Mouse (Mus musculus) liver, postnatal 0 days (tissue): ENCODE measurements at regions not wholly inside any gene's neighbourhood (a gene's known extent, or its start where the extent isn't known, plus 50 kb on each side); places are given as distances from the start of the nearest gene placed in this dataset.

Source experiments
- ATAC-seq: fragments of 200-750 bp; cut with Nextera tagmentation; 2 replicates; pipeline ENCODE4 v1.8.0; 2017; ENCODE audit warnings: mild to moderate bottlenecking, moderate library complexity
- DNase-seq: peaks from one replicate; pipeline ENCODE4 v3.0.0-alpha.2; 2016
- H3K27ac ChIP-seq: fragments of 300-500 bp; sonication (generic); 2 replicates; pipeline ENCODE4 v1.5.1; 2014; ENCODE audit warnings: antibody characterized with exemption, moderate library complexity, mild to moderate bottlenecking, low read depth
- H3K27me3 ChIP-seq: fragments of 300-500 bp; sonication (generic); 2 replicates; pipeline ENCODE4 v1.6.1; 2014; ENCODE audit warnings: low read length, control low read depth, mixed read lengths; ENCODE audit not compliant: insufficient read depth
- H3K36me3 ChIP-seq: fragments of 300-500 bp; sonication (generic); replicated peaks from 2 replicates; pipeline ENCODE4 v1.6.1; 2014; ENCODE audit warnings: mild to moderate bottlenecking, control low read depth, low read length, moderate library complexity, mixed read lengths; ENCODE audit not compliant: insufficient read depth
- H3K4me1 ChIP-seq: fragments of 300-500 bp; sonication (generic); 2 replicates; pipeline ENCODE4 v1.6.1; 2014; ENCODE audit warnings: antibody characterized with exemption, mild to moderate bottlenecking, control low read depth; ENCODE audit not compliant: insufficient read depth
- H3K4me2 ChIP-seq: fragments of 300-500 bp; sonication (generic); 2 replicates; pipeline ENCODE4 v1.6.1; 2014; ENCODE audit warnings: low read depth, mild to moderate bottlenecking, low read length, moderate library complexity, mixed read lengths
- H3K4me3 ChIP-seq: fragments of 300-500 bp; sonication (generic); 2 replicates; pipeline ENCODE4 v1.5.1; 2014; ENCODE audit warnings: low read depth, low read length
- H3K9ac ChIP-seq: fragments of 300-500 bp; sonication (generic); replicated peaks from 2 replicates; pipeline ENCODE4 v1.6.1; 2014; ENCODE audit warnings: mild to moderate bottlenecking, moderate library complexity
- H3K9me3 ChIP-seq: fragments of 300-500 bp; sonication (generic); 2 replicates; pipeline ENCODE4 v1.6.1; 2016; ENCODE audit warnings: mild to moderate bottlenecking, control low read depth, low read length, mixed read lengths
- CTCF ChIP-seq: sonication (generic); IDR thresholded peaks from 2 replicates; pipeline ENCODE4 v1.5.1; 2016; ENCODE audit warnings: antibody characterized with exemption, low read depth
- EP300 ChIP-seq: IDR thresholded peaks from 2 replicates; pipeline ENCODE4 v1.6.1; 2016; ENCODE audit warnings: antibody characterized with exemption, low read depth, mild to moderate bottlenecking
- WGBS: fragments of 180-500 bp; shearing (Covaris S2); extraction: QIAGEN DNeasy Blood & Tissue Kit; methylation state at CpG from one replicate; pipeline ENCODE4 v1.1.7; 2014; ENCODE audit not compliant: insufficient replicate concordance; 5-methylcytosine and 5-hydroxymethylcytosine counted together

GRCm38 (mm10) chr11:85996686-85997085, 110.5 kb downstream of the Tbx4 start:
- no peak for DNase-seq
- no peaks in the 10 kb centered on the region for H3K36me3 ChIP-seq
- ATAC-seq = no peak
- H3K9ac ChIP-seq = no peak overlapping the region
- H3K9me3 ChIP-seq = no peaks in the 10 kb centered on the region
- no peaks in the 10 kb centered on the region for H3K4me1 ChIP-seq
- no peak overlapping the region for H3K27ac ChIP-seq
- 63% methylated on average over 4 of the region's 4 CpGs for WGBS
- TF ChIP-seq CTCF = no peak
- no peak for TF ChIP-seq EP300
- no peaks in the 10 kb centered on the region for H3K27me3 ChIP-seq
- H3K4me3 ChIP-seq = no peak overlapping the region
- H3K4me2 ChIP-seq = no peak overlapping the region

DNA sequence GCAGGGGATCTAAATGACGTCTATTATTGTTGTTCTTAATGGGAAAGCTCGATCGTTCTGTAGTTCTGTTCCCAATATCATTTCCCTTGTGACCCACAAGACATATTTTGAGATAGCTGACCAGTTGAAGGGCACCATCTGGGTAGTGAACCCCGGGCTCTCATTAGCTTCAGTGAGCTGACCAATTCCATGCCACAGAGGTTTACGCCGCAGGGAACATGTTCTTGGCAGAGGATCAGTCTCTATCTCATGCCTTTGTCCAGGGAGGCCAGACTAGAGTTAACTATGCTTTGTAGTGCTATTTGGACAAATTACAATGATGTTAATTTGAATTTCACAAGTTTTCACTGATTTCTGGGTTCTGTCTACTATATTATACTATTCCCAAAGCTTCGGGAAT, 117.1 kb downstream of the Tbx4 start:
- no peak overlapping the region for H3K9ac ChIP-seq
- DNase-seq (no peak), ATAC-seq (no peak)
- H3K4me1 ChIP-seq = 0 out of 2 replicates have a peak, but pooled peaks cover 2% of the 10 kb centered on the region
- no peak overlapping the region for H3K27ac ChIP-seq
- H3K27me3 ChIP-seq = 0 out of 2 replicates have a peak, but pooled peaks cover 3% of the 10 kb centered on the region
- H3K4me3 ChIP-seq = no peak overlapping the region
- TF ChIP-seq CTCF (no peak), EP300 (no peak)
- no peaks in the 10 kb centered on the region for H3K9me3 ChIP-seq
- no peak overlapping the region for H3K4me2 ChIP-seq
- WGBS = 77% methylated on average over 7 of the region's 7 CpGs
- no peaks in the 10 kb centered on the region for H3K36me3 ChIP-seq

- Histone ChIP-seq H3K4me3 (no peak overlapping the region), H3K9me3 (no peaks in the 10 kb centered on the region), H3K27me3 (0 out of 2 replicates have a peak, but pooled peaks cover 3% of the 10 kb centered on the region), H3K4me1 (0 out of 2 replicates have a peak, but pooled peaks cover 2% of the 10 kb centered on the region), H3K27ac (no peak overlapping the region), H3K4me2 (no peak overlapping the region), H3K36me3 (no peaks in the 10 kb centered on the region), H3K9ac (no peak overlapping the region)
- TF ChIP-seq CTCF (no peak), EP300 (no peak)
- DNase-seq (no peak), ATAC-seq (no peak)
- 64% methylated on average over 2 of the region's 2 CpGs for WGBS
Observed at GRCm38 (mm10) chr11:86005284-86005683, 119.1 kb downstream of the Tbx4 start.

- no peak overlapping the region for H3K9ac ChIP-seq
- no peaks in the 10 kb centered on the region for H3K9me3 ChIP-seq
- H3K27me3 ChIP-seq = 0 out of 2 replicates have a peak, but pooled peaks cover 3% of the 10 kb centered on the region
- ATAC-seq (no peak), DNase-seq (no peak)
- TF ChIP-seq CTCF (no peak), EP300 (no peak)
- no peak overlapping the region for H3K4me2 ChIP-seq
- 0 out of 2 replicates have a peak, but pooled peaks cover 2% of the 10 kb centered on the region for H3K4me1 ChIP-seq
- WGBS = 71% methylated on average over 9 of the region's 9 CpGs
- H3K36me3 ChIP-seq = no peaks in the 10 kb centered on the region
- no peak overlapping the region for H3K27ac ChIP-seq
- H3K4me3 ChIP-seq = no peak overlapping the region
Observed at GRCm38 (mm10) chr11:86005899-86006445, 119.8 kb downstream of the Tbx4 start.

- H3K27me3 ChIP-seq = 0 out of 2 replicates have a peak, but pooled peaks cover 3% of the 10 kb centered on the region
- ATAC-seq (no peak), DNase-seq (no peak)
- TF ChIP-seq EP300 (no peak), CTCF (no peak)
- 63% methylated on average over 4 of the region's 4 CpGs for WGBS
- 0 out of 2 replicates have a peak, but pooled peaks cover 2% of the 10 kb centered on the region for H3K4me1 ChIP-seq
- no peak overlapping the region for H3K4me3 ChIP-seq
- H3K4me2 ChIP-seq = no peak overlapping the region
- no peak overlapping the region for H3K9ac ChIP-seq
- no peaks in the 10 kb centered on the region for H3K9me3 ChIP-seq
- H3K36me3 ChIP-seq = no peaks in the 10 kb centered on the region
- H3K27ac ChIP-seq = no peak overlapping the region
Observed at GRCm38 (mm10) chr11:86006859-86007258, 120.6 kb downstream of the Tbx4 start.
